Mouse (Mus musculus) splenic B cell, adult 2 months (primary cell): ENCODE results near the gene Rtkn.

Experiments used
- DNase-seq: peaks from one replicate; pipeline ENCODE4 v3.0.0-alpha.2; 2011; ENCODE audit warnings: low read depth, low spot score
- H3K27me3 ChIP-seq: 2 replicates; pipeline ENCODE4 v1.6.1; 2012; ENCODE audit warnings: mild to moderate bottlenecking, low read length, moderate library complexity, mixed read lengths; ENCODE audit not compliant: control insufficient read depth, poor library complexity, insufficient read depth, severe bottlenecking
- H3K36me3 ChIP-seq: 2 replicates; pipeline ENCODE4 v1.6.1; 2012; ENCODE audit warnings: mild to moderate bottlenecking, low read length, moderate library complexity, mixed read lengths; ENCODE audit not compliant: control insufficient read depth, poor library complexity, insufficient read depth, severe bottlenecking

Rtkn gene

DNA sequence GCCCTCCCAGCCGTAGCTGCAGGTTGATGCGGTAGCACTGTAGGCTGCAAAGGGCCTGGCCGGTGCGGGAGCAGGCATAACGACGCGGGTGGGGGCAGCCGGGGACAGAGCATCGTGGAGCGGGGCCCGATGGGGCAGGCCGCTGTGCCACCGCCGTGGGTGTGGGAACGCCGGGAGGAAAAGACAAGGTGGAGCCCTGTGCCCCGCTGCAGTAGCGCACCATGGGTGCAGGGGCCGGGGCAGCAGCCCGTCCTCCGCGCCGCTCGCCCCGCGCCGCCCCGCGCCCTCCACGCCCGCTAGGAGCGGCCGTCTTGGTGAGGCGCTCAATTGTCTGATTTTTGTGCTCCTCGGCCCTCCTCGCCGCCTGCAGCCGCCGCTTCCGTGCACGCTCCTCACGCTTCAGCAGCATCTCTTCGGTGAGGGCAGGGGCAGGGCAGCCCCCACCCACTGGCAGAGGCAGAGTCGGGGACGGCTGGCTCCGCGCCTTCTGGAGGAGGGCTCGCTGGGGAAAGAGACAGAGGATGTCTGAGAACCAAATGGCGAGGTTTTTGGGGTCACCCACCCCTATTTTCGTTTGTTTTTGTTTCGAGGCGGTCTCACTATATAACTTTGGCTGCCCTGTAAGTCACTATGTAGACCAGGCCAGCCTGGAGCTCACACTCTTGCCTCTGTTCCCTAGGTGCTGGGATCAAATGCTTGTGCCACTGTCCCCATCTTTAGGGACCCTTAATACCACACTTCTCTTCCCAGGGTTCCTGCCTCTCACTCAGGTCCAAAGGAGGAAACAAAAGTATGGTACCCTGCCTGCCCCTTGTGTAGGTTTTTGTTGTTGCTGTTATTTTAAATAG, 13.2 kb upstream of the Rtkn start:
- DNase-seq: no peak

DNA sequence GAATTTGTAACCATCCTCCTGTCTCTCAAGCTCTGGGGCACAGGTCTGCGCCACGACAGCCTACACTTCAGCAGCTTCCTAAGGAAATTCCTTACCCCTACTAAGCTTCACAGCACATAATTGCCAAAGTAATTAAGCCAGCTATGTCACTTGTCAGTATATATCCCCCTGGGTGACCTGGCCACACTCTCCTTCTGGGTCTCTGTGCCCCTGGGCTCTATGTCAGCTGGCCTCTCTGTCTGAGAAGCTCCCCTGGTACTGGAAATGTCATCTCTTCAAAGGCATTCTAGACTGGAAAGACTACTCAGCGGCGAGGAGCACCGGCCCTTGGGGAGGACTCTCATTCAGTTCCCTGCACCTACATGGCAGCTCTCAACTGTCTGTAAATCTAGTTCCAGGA, 12.3 kb upstream of the Rtkn start:
- no peaks in the 10 kb centered on the region; the same call in 1 of the 2 replicates for H3K36me3 ChIP-seq
- no peaks in the 10 kb centered on the region for H3K27me3 ChIP-seq
- DNase-seq: no peak

More for the DNA sequence above, 13.2 kb upstream of the Rtkn start:
- H3K27me3 ChIP-seq: no peaks in the 10 kb centered on the region
- peaks cover 3% of the 10 kb centered on the region; the same call in 1 of the 2 replicates for H3K36me3 ChIP-seq

DNA sequence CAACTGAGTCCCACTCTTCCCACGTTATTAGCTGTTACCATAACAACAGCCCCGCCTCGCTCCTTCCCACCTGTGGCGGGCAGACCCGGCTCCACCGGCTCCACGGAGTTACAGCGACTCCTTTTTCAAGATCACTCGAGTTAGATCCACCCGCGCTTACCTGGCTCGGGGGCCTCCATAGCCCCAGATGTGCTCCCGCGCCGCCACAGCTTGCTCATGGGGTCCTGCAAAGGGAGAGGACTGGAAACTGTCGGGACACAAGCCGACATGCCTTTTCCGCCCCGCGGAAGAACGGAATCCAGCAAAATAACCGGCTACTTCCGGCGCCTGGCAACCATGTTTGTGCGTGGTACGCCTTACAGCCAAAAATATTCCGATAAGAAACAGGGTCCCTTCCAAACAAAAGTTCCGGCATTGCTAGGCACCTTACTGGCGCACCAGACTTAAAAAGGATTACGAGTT, 10.4 kb upstream of the Rtkn start:
- no peaks in the 10 kb centered on the region for H3K36me3 ChIP-seq
- no peaks in the 10 kb centered on the region for H3K27me3 ChIP-seq
- peak; percentile 96 for DNase-seq

DNA sequence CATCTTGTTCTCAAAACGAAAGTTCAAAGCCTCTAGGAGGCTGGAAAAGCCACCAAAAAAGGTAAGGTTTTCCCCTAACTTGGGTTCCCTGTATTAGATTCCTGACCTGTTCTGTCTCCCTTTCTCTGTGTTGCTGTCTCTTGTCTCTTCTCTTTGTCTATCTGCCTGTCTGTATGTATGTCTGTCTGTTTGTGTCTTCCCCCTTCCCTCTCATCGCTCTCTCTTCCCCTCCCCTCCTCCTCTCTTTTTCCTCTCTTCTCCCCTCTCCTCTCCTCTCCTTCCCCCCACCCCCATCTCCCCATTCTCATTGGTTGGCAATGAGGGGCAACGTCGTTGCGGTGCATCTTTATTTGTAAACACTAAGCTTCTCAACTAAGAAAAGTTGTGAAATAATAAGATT, 9.9 kb upstream of the Rtkn start, which contains the start of gene Ino80b:
Ino80b (minus strand) TSS at position 101 of the 400 bp plus-strand sequence.
- no peaks in the 10 kb centered on the region for H3K36me3 ChIP-seq
- DNase-seq: no peak
- H3K27me3 ChIP-seq: no peaks in the 10 kb centered on the region

DNA sequence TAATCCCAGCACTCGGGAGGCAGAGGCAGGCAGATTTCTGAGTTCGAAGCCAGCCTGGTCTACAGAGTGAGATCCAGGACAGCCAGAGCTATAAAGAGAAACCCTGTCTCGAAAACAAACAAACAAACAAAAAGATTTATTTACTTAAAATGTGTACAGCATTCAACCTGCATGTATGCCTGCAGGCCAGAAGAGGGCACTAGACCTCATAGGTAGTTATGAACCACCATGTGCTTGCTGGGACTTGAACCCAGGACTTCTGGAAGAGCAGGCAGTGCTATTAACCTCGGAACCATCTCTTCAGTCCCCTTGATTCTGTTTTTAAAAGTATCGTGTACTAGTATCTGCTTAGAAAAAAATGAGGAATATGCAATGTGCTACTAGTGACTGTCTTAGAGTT, 7.8 kb upstream of the Rtkn start:
- DNase-seq: no peak
- no peaks in the 10 kb centered on the region for H3K36me3 ChIP-seq
- no peaks in the 10 kb centered on the region for H3K27me3 ChIP-seq

DNA sequence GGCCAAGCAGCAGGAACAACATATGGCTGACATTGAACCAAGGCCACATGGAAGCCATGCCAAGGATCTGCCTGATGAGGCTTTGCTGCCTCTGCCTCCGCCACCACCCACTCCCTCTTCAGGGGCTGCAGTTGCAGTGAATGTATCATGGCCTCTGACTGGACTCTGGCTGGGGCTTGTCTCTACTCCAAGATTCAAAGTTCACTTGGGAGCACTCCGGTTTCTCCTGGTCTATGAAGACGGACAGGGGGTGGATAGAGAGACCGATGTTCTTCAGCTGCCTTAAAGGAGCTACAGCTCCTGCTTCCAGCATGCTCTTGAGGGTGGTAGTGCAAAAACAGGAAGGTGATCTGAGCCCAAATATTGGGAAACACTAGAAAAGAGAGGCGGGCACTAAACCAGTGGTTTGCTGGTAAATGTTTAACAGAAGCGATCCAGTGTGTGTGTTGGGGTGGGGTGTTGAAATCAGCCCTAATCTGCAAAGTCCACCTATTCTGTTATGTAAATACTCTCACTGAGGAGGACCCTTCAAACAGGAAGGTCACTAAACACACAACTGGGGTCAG, 3.7 kb upstream of the Rtkn start:
- Histone ChIP-seq H3K27me3 (peaks cover 2% of the 10 kb centered on the region; the same call in 1 of the 2 replicates), H3K36me3 (no peaks in the 10 kb centered on the region)
- no peak for DNase-seq

DNA sequence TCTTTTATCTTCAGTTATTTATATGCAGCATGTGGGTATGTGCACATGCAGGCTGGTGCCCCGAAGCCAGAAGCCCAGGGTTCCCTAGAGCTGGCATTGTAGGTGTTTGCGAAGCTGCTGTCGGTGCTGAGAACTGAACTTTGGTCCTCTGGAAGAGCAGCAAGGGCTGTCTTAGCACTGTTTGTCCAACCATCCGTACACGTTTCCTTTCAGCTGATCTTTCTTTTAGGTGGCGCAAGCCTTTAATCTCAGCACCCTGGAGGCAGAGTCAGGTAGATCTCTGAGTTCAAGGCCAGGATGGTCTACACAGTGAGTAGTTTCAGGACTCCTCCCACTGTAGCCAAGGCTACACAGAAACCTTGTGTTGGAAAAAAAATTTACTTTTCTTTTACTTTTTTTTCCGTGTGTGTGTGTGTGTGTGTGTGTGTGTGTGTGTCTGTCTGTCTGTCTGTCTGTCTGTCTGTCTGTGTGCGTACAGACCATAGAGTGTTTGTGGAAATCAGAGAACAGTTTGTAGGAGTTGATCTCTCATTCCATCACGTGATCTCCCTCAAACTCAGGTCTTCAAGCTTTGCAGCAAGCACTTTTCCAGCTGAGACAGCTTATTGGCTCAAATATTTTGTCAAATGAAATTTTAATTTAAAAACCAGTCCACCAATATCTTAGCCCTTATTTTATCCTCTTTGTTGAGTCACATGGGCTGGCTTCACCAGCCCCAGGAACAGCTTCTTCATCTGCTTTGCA, 2.9 kb upstream of the Rtkn start:
- peaks cover 2% of the 10 kb centered on the region; the same call in 1 of the 2 replicates for H3K27me3 ChIP-seq
- DNase-seq: no peak
- no peaks in the 10 kb centered on the region for H3K36me3 ChIP-seq

DNA sequence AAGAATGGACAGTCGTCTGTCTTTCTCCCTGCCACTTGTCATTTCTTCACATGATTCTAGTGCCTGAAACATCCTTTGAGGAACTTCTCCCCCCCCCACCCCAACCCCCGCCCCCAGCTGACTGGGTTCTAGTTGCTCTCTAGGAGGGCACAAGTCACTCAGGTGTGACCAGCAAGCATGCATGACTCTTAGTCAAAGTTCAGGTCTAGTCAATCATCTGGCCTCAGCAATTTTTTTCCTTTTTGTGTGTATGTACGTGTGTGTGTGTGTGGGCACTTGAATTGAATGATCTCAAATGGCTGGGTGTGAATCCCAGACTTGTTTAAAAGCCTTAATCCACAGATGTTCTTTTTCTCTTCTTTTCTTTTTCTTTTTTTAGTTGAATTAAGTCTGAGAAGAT, 1.0 kb upstream of the Rtkn start:
- DNase-seq: no peak
- peaks cover 2% of the 10 kb centered on the region for H3K27me3 ChIP-seq
- H3K36me3 ChIP-seq: no peaks in the 10 kb centered on the region

DNA sequence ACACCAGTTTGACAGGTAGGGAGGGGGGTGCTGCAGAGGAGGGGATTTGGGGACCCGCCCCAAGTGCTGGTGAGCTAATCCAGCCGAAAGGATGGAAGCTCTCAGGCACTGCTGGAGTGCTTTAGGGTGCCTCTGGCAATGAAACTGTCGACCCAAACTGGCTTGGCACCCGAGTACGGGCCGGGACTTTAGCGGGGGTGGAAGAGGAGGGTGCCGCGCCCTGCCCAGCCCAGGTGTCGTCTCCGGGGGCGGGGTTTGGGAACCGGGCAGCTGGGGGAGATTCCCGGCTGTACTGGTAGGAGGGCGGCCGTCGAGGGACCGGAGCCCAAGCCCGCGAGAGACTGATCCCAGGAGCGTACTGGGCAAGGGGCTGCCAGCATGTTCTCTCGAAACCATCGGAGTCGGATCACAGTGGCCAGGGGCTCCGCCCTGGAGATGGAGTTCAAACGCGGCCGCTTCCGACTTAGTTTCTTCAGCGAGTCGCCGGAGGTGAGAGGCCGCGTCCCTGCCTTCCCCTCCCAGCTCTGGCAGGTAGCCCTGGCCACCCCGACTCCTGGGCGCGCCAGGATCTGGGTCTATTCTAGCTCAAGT, 403 bp downstream of the Rtkn start:
- no peak for DNase-seq
- Histone ChIP-seq H3K27me3 (peaks cover 2% of the 10 kb centered on the region), H3K36me3 (no peaks in the 10 kb centered on the region)

DNA sequence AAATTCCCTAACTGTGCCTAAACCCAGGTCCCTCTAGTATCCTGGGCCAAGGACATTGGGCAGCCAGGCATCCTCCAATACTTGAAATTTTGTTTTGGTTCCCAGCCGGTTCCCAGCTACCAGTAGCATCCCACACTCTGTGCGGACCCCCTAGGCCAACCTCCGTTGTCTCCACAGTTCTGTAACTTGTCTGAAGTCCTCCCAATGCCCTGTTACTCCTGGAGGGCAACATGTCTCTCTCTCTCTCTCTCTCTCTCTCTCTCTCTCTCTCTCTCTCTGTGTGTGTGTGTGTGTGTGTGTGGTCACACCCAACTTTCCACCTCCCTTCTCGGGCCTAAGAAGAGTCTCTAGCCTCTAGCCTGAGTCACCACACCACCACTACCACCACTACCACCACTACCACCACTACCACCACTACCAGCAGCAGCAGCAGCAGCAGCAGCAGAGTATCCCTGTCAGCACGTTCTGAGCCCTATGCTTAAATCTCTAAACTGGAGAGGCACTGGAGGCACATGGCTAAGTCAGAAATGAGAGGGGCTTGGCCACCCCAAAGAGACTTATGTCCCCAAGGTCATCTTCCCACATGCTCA, 1.1 kb downstream of the Rtkn start:
- no peaks in the 10 kb centered on the region for H3K36me3 ChIP-seq
- DNase-seq: no peak
- H3K27me3 ChIP-seq: peaks cover 2% of the 10 kb centered on the region

DNA sequence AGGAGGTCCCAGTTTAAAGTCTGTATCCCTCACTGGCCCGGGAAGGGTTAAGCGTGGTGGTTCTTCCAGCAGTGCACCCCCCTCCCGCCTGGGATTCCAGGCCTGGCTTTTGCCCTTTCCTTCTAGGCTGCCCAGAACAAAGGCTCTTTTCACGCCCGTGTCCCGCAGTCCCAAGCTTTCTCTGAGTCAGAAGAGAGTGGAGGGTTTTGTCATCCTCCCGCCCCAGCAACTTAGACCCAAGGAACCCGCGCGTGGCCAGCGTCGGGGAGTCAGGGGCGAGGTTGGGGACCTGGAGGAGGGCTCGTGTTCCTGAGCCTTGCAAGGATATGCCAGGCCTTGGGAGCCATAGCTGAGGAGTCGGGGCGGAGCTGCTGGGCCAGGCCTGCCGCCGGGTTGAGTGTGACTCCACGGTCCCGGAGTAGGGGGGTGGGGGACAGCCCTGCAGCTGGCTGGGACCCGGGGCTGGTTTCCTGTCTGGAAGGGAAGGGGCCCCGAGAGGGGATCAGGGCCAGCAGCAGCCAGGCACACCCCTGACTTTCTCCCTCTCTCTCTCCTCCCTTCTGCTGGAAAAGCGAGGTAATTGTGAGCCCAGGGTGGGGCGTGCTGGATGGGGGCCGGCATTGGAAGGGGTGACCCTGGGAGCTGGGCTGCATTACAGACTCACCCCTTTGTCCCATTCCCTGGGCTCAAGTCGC, 1.8 kb downstream of the Rtkn start:
- Histone ChIP-seq H3K36me3 (no peaks in the 10 kb centered on the region), H3K27me3 (peaks cover 2% of the 10 kb centered on the region)
- DNase-seq: no peak

DNA sequence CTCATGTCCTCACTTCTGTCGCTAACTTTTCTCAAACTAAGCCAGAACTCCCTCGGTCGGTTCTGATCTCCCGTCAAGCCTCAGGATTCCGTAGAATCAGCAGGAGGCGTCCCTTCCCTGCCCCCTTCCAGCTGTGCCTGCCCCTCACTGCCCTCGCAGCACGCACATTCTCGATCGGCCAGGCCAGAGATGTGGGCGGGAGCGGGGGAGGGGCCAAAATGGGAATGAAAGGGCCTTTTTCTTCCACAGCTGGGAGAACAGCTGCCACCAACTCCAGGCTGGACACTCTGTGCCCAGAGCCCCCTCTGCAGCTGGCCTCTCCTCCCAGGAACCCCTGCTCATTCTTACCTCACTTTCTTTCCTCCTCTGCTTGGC, 2.3 kb downstream of the Rtkn start:
- no peaks in the 10 kb centered on the region for H3K36me3 ChIP-seq
- H3K27me3 ChIP-seq: peaks cover 2% of the 10 kb centered on the region
- DNase-seq: no peak

DNA sequence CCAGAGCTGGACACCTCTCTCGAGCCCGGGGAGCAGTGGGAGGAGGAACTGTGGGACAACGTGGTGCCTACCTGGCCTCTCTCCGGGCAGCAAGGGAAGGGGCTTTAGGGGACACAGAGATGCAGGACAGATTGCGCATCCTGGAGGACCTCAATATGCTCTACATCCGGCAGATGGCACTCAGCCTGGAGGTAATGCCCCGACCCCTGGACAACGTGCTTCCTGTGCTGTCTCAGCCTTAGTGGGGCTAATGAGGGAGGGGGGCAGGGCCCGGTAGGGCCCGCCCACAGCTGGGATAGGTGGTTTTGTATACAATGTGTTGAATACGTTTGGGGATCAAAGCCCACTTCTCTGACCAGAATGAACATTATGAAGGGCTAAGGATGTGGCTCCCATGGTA, 2.8 kb downstream of the Rtkn start:
- Histone ChIP-seq H3K36me3 (no peaks in the 10 kb centered on the region), H3K27me3 (peaks cover 2% of the 10 kb centered on the region)
- no peak for DNase-seq

DNA sequence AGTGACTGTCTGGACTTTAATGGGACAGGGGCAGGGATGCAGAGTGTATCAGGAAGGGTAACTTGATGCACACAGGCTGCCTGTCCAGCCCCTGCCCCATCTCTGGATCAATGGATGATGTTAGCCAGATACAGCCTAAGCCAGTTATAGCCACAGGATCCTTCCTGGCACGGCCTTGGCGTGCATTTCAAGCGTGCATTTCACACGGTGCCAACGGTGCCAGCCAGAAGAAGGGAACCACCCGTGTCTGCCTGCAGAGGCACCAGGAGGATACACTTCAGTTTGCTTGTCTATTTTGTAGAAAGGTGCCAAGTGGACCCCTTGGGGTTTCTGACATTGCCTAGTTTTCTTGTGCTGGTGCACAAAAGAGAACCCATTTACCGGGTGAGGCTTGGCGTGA, 4.8 kb downstream of the Rtkn start:
- H3K27me3 ChIP-seq: peaks cover 2% of the 10 kb centered on the region
- DNase-seq: no peak
- H3K36me3 ChIP-seq: no peaks in the 10 kb centered on the region
